Mouse (Mus musculus) heart, embryonic 16.5 days (tissue): Measurements from ENCODE around the gene Ppard. TPM values are rescaled to one million over a fixed set of nuclear protein-coding genes. Genes with fewer than 3 reads are reported as not detected.
"Not testable (repeated sequence)": the region's sequence is repeated elsewhere in the genome, so short reads cannot be mapped to it uniquely, and the experiment has no call there.

Experiments used
- ATAC-seq: fragments of 200-750 bp; cut with Nextera tagmentation; replicated peaks from 2 replicates; pipeline ENCODE4 v1.8.0; 2017; ENCODE audit warnings: moderate number of reproducible peaks; ENCODE audit not compliant: insufficient read depth, low FRiP score; ENCODE audit errors: extremely low read depth
- H3K27ac ChIP-seq: fragments of 300-500 bp; sonication (generic); 2 replicates; pipeline ENCODE4 v1.5.1; 2014; ENCODE audit warnings: mild to moderate bottlenecking, low read length, control low read depth, moderate library complexity
- H3K27me3 ChIP-seq: fragments of 300-500 bp; sonication (generic); 2 replicates; pipeline ENCODE4 v1.6.1; 2014; ENCODE audit warnings: low read length, mixed read lengths; ENCODE audit not compliant: control insufficient read depth, insufficient read depth
- H3K36me3 ChIP-seq: fragments of 300-500 bp; sonication (generic); 2 replicates; pipeline ENCODE4 v1.6.1; 2014; ENCODE audit not compliant: control insufficient read depth, insufficient read depth
- H3K4me1 ChIP-seq: fragments of 300-500 bp; sonication (generic); 2 replicates; pipeline ENCODE4 v1.6.1; 2014; ENCODE audit warnings: low read length, mixed read lengths; ENCODE audit not compliant: control insufficient read depth, insufficient read depth
- H3K4me2 ChIP-seq: fragments of 300-500 bp; sonication (generic); 2 replicates; pipeline ENCODE4 v1.6.1; 2014; ENCODE audit warnings: low read depth, mild to moderate bottlenecking, control low read depth, low read length
- H3K4me3 ChIP-seq: fragments of 300-500 bp; sonication (generic); 2 replicates; pipeline ENCODE4 v1.5.1; 2014; ENCODE audit warnings: mild to moderate bottlenecking, control low read depth, low read length
- H3K9ac ChIP-seq: fragments of 300-500 bp; sonication (generic); 2 replicates; pipeline ENCODE4 v1.6.1; 2014; ENCODE audit warnings: low read length, control low read depth
- H3K9me3 ChIP-seq: fragments of 300-500 bp; sonication (generic); replicated peaks from 2 replicates; pipeline ENCODE4 v1.6.1; 2016; ENCODE audit warnings: low read length; ENCODE audit not compliant: control insufficient read depth
- WGBS: fragments of 180-500 bp; shearing (Covaris S2); extraction: QIAGEN DNeasy Blood & Tissue Kit; methylation state at CpG from one replicate; pipeline ENCODE4 v1.1.7; 2014; 5-methylcytosine and 5-hydroxymethylcytosine counted together
- polyA plus RNA-seq: library from polyadenylated mRNA; unstranded; fragments of >200 nt; fragmentation: Nextera tagmentation; extraction: Ambion mirVana; gene quantifications from 2 replicates; pipeline ENCODE4 v1.2.1, GENCODE M21; 2015

Ppard gene
- polyA plus RNA-seq, 1 experiment from 2014 or later, result 1.2 TPM

DNA sequence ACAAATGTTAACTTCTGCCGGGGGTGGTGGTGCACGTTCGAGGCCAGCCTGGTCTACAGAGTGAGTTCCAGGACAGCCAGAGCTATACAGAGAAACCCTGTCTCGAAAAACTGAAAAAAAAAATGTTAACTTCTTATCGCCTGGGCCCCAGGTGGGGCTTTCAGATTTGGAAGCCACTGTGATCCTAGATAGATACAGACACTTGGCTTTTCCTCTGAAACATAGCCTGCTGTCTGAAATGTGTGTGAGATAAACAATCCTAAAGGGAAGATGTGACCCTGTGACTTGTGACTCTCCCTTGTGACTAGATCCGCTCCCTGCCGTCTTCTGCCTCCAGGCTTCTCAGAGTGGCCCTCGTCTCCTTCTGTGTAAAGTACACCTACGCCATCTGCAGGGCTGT is 85.2 kb downstream of the Ppard start:
- Histone ChIP-seq H3K27ac (no peak overlapping the region), H3K36me3 (peaks cover 30% of the 10 kb centered on the region), H3K4me2 (no peak overlapping the region), H3K27me3 (no peaks in the 10 kb centered on the region), H3K9me3 (no peaks in the 10 kb centered on the region), H3K4me1 (peaks cover 6% of the 10 kb centered on the region), H3K9ac (no peak overlapping the region), H3K4me3 (no peak overlapping the region)
- 88% methylated on average over 9 of the region's 9 CpGs for WGBS
- ATAC-seq, result no peak

DNA sequence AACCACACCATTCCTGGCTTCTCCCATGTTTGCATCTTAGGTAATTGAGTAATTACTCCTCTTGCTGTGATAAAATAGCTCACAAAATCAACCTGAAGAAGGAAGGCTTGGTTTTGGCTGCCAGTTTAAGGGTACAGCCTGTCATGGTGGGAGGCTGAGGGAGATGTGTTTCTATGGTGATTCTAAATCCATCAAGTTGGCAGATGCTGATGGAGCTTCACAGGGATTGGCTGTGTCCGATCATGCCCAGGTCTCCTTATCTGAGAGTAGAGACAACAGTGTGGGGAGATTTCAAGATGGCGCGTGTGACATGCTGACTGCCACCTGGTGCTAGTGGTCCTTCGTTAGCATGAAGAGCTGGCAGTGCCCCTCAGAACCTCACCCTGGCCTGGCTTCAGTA is 89.2 kb downstream of the Ppard start:
- Histone ChIP-seq H3K27me3 (no peaks in the 10 kb centered on the region), H3K36me3 (peaks cover 34% of the 10 kb centered on the region), H3K4me2 (no peak overlapping the region), H3K4me3 (no peak overlapping the region), H3K27ac (no peak overlapping the region), H3K9ac (no peak overlapping the region), H3K4me1 (no peaks in the 10 kb centered on the region), H3K9me3 (peaks cover 3% of the 10 kb centered on the region; the same call in 1 of the 2 replicates)
- 87% methylated on average over 4 of the region's 4 CpGs for WGBS
- ATAC-seq, result no peak

DNA sequence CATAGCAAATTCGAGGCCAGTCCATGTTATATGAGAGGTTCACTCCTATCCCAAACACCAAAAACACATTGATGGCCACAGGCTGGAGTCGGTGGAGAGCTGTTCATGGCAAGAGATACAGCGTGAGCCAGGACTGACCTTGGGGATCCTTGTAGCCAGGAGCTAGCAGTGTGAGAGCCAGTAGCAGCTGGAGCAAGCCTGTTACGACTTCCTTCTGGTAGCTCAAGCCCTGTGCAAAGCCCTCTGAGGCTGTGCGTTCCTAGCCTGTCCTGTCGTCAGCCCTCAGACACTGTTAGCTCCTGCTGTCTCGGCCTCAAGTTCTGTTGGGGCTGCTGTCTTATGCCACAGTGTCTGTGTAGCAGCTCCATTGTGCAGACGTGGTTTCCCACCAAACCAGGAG is 91.3 kb downstream of the Ppard start:
- ATAC-seq, result no peak
- no peak overlapping the region for H3K4me3 ChIP-seq
- peaks cover 5% of the 10 kb centered on the region; the same call in 1 of the 2 replicates for H3K4me1 ChIP-seq
- H3K9me3 ChIP-seq, result peaks cover 3% of the 10 kb centered on the region; the same call in 1 of the 2 replicates
- 82% methylated on average over 8 of the region's 8 CpGs for WGBS
- no peak overlapping the region for H3K4me2 ChIP-seq
- H3K9ac ChIP-seq, result no peak overlapping the region
- no peaks in the 10 kb centered on the region for H3K27me3 ChIP-seq
- H3K36me3 ChIP-seq, result peaks cover 19% of the 10 kb centered on the region
- no peak overlapping the region for H3K27ac ChIP-seq

DNA sequence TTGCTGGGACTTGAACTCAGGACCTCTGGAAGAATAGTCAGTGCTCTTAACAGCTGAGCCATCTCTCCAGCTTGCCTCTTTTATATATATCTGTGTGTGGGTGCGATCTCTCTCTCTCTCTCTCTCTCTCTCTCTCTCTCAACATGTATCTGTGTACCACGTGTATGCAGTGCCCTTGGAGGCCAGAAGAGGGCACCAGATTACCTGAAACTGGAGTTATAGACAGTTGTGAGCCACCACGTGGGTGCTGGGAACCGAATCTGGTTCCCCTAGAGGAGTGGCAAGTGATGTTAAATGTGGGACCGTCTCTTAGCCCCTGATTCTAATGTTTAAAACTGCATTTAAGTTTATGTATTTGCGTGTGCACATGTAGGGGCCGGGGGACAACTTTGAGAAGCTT is 91.9 kb downstream of the Ppard start:
- not testable (repeated sequence) for H3K4me3 ChIP-seq, H3K9me3 ChIP-seq, H3K9ac ChIP-seq, H3K27ac ChIP-seq, ATAC-seq, H3K4me1 ChIP-seq, H3K4me2 ChIP-seq, H3K27me3 ChIP-seq
- H3K36me3 ChIP-seq, result peaks cover 17% of the 10 kb centered on the region
- 91% methylated on average over 7 of the region's 7 CpGs for WGBS

DNA sequence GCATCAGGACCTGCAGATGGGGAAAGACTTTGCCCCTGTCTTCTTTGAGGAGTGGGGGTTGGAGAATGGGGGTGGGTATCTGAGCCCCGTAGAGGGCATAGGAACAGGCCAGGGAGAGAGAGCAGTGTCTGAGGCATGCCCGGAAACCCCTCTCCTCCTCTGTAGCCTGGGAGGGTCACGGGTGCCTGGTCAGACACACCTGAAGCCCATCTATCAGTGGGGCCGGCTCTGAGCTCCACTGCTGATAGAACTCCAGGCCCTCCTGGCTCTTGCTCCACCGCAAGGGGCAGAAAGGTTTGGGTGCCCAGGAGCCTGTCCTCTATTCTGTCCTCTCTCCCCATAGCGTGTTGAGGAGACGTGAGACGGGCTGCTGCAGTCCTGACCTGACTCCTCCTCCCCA is 93.3 kb downstream of the Ppard start:
- no peak for ATAC-seq
- no peak overlapping the region for H3K27ac ChIP-seq
- H3K4me2 ChIP-seq, result no peak overlapping the region
- peaks cover 24% of the 10 kb centered on the region for H3K36me3 ChIP-seq
- no peak overlapping the region for H3K4me3 ChIP-seq
- 86% methylated on average over 8 of the region's 8 CpGs for WGBS
- H3K4me1 ChIP-seq, result peaks cover 15% of the 10 kb centered on the region
- peaks cover 3% of the 10 kb centered on the region; the same call in 1 of the 2 replicates for H3K9me3 ChIP-seq
- no peak overlapping the region for H3K9ac ChIP-seq
- no peaks in the 10 kb centered on the region for H3K27me3 ChIP-seq

DNA sequence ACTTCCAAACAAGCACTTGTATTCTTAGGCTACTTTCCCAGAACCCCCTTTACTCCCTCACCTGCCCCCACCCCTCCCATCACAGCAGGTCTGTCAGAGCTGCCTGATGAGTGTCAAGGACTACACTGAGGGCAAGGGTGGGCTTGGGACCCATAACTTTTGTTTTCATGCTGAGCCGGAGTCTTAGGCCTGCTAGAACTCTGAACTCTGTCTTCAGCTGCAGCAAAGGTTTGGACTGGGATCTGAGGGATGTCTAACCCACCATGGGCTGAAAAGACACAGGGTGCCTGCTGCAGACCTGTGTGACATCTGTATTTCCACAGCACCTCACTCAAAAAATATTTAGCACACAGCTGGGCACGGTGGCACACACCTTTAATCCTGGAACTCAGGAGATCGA is 94.5 kb downstream of the Ppard start:
- no peak overlapping the region for H3K27ac ChIP-seq
- H3K36me3 ChIP-seq, result peaks cover 29% of the 10 kb centered on the region
- 77% methylated on average over 3 of the region's 3 CpGs for WGBS

DNA sequence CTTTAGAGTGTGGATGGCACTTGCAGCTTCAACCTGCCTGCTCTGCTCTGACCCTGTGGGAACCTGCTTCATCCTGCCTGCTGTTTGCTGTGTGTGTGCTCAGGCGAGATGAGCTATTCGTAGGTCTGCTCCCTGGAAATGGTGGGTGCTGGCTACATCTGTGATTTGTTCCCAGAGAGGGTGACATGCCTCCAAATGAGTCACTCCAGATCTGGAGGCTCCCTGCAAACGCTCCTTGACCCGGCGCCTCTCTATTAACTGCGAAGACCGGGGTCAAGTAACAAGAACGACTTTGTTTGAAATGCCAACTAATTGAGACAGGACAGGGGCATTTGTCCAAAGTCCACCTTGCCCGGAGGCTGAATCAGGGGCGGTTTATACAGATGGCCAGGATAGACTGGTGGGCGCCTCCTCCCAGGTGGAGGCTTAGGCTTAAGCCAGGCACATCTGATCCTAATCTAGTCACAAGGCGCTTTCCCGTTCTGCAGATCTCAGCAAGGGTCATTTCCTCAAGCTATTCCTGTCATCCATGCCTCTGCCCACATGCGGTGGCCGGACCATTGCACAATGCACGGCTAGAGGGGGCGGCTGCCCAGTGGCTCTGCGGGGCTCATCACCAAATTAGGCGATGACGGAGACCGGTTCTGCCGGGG is 95.3 kb downstream of the Ppard start:
- ATAC-seq, result peak; percentile 25
- peak overlapping the region; percentile 82 for H3K4me2 ChIP-seq
- H3K4me3 ChIP-seq, result peak overlapping the region; percentile 79
- H3K36me3 ChIP-seq, result peaks cover 29% of the 10 kb centered on the region
- H3K27me3 ChIP-seq, result no peaks in the 10 kb centered on the region
- H3K27ac ChIP-seq, result peak overlapping the region; percentile 93
- peak overlapping the region; percentile 82 for H3K9ac ChIP-seq
- H3K4me1 ChIP-seq, result peaks cover 16% of the 10 kb centered on the region
- H3K9me3 ChIP-seq, result peaks cover 3% of the 10 kb centered on the region; the same call in 1 of the 2 replicates
- 12% methylated on average over 22 of the region's 22 CpGs for WGBS

More for the DNA sequence above, 94.5 kb downstream of the Ppard start:
- Histone ChIP-seq H3K4me2 (no peak overlapping the region), H3K4me3 (no peak overlapping the region), H3K9me3 (peaks cover 3% of the 10 kb centered on the region; the same call in 1 of the 2 replicates), H3K9ac (no peak overlapping the region), H3K27me3 (no peaks in the 10 kb centered on the region), H3K4me1 (peaks cover 15% of the 10 kb centered on the region)
- no peak for ATAC-seq

DNA sequence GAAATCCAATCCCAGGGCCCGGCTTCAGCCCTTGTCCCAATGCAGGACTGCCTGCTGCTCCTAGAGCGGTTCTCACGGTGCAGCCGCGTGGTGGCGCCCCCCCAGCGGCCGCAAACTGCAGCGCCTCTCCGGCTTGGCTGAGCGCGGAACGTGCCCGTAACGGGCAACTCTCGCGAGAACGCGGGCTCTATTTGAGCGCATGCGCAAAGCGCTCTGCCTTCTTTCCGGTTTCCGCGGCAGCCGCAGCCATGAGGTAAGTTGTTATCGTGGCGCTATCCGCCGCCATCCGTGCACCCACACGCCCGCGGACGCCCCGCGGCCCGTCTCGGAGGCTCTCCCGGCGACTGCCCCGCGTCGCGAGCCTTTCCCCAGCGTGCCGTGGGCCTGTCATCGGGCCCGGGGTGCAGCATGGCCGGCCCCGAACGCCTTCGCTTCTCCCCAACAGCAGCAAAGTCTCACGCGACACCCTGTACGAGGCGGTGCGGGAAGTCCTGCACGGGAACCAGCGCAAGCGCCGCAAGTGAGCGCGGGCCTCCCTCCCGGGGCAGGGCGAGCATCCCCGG is 95.9 kb downstream of the Ppard start, which contains the start of gene Rpl10a:
TSS of gene Rpl10a (plus strand) at position 106 of the 563 bp plus-strand sequence.
- WGBS, result under 1% methylated on average over 67 of the region's 67 CpGs

DNA sequence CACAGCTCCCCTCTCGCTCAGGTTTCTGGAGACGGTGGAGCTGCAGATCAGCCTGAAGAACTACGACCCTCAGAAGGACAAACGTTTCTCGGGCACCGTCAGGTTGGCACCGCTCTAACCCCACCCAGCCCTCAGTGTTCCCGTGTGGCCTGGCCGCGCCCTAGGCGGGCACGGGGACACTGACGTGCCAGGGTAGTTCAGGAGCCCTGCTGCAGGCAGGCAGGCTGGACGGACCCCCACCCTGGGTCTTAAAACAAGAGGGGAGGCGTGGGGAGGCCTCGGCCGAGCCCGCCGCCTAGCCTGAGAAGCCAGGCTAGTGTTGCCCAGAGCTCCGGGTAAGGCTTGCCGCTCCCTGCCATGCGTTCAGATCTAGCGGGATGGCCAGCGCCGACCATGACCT is 96.4 kb downstream of the Ppard start:
- peak overlapping the region; percentile 93 for H3K9ac ChIP-seq
- H3K27me3 ChIP-seq, result no peaks in the 10 kb centered on the region
- H3K36me3 ChIP-seq, result peaks cover 29% of the 10 kb centered on the region
- ATAC-seq, result peak; percentile 2; the same call in 1 of the 2 replicates
- peak overlapping the region; percentile 79 for H3K4me3 ChIP-seq
- H3K9me3 ChIP-seq, result peaks cover 3% of the 10 kb centered on the region; the same call in 1 of the 2 replicates
- peak overlapping the region; percentile 82 for H3K4me2 ChIP-seq
- peak overlapping the region; percentile 93 for H3K27ac ChIP-seq
- 1% methylated on average over 25 of the region's 25 CpGs for WGBS
- peaks cover 20% of the 10 kb centered on the region for H3K4me1 ChIP-seq

More for the DNA sequence above, 95.9 kb downstream of the Ppard start, which contains the start of gene Rpl10a:
- H3K4me3 ChIP-seq, result peak within 1 kb of the TSS; percentile 79
- H3K9me3 ChIP-seq, result peaks cover 3% of the 10 kb centered on the region; the same call in 1 of the 2 replicates
- H3K4me1 ChIP-seq, result peaks cover 20% of the 10 kb centered on the region
- no peaks in the 10 kb centered on the region for H3K27me3 ChIP-seq
- peak; percentile 86 for ATAC-seq
- H3K9ac ChIP-seq, result peak within 1 kb of the TSS; percentile 93
- peak within 1 kb of the TSS; percentile 93 for H3K27ac ChIP-seq
- H3K4me2 ChIP-seq, result peak within 1 kb of the TSS; percentile 82
- peaks cover 29% of the 10 kb centered on the region for H3K36me3 ChIP-seq
